17 mouse cellular contexts compared by ENCODE assay signal in genomic region chr14:28413516-28413915, GRCm38 (mm10).
DNase-seq lines count a peak whose midpoint lies in the region; ATAC-seq lines count a peak whose summit lies in the region.
"Had no signal": no experiment of that assay in that cellular context is flagged by ENCODE, and none has a peak within 500 bp of the region (broad histone marks: within the 10 kb centered on the region; RNA-seq: fewer than 3 reads in every experiment).

No protein-coding gene starts in this region.

- WGBS in limb, embryonic 12.5 days, result 72% methylated on average over 7 of the region's 7 CpGs
- 88% methylated on average over 7 of the region's 7 CpGs for WGBS in midbrain, embryonic 16.5 days

- peak overlapping the region; percentile 74 for H3K27ac ChIP-seq in limb, embryonic 12.5 days
- no peak overlapping the region for H3K27ac ChIP-seq in midbrain, embryonic 16.5 days (ENCODE audit: low read length)
- H3K27ac ChIP-seq: embryonic facial prominence, embryonic 15.5 days; forebrain, embryonic 15.5 days; hindbrain, embryonic 13.5 days; hindbrain, postnatal 0 days had no signal

- intact Hi-C loops in heart, postnatal 36 days (cut with DNase I), result no loop called here

- no peaks in the 10 kb centered on the region for H3K36me3 ChIP-seq in limb, embryonic 12.5 days
- no peaks in the 10 kb centered on the region for H3K36me3 ChIP-seq in midbrain, embryonic 16.5 days (ENCODE audit: control insufficient read depth, insufficient read depth, low read length)
- H3K36me3 ChIP-seq: embryonic facial prominence, embryonic 15.5 days; forebrain, embryonic 15.5 days; heart, embryonic 13.5 days; hindbrain, embryonic 13.5 days had no signal

- no peak overlapping the region for H3K4me2 ChIP-seq in limb, embryonic 12.5 days
- no peak overlapping the region for H3K4me2 ChIP-seq in midbrain, embryonic 16.5 days (ENCODE audit: low read length)
- H3K4me2 ChIP-seq: embryonic facial prominence, embryonic 15.5 days; forebrain, embryonic 15.5 days; heart, embryonic 13.5 days; hindbrain, embryonic 13.5 days had no signal

- H3K9ac ChIP-seq in limb, embryonic 12.5 days (replicated peaks), result no peak overlapping the region
- no peak overlapping the region for H3K9ac ChIP-seq in midbrain, embryonic 16.5 days (ENCODE audit: low read depth, low read length)
- H3K9ac ChIP-seq: embryonic facial prominence, embryonic 15.5 days; forebrain, embryonic 15.5 days; heart, embryonic 13.5 days; hindbrain, embryonic 13.5 days had no signal

- H3K27me3 ChIP-seq in limb, embryonic 12.5 days, result no peaks in the 10 kb centered on the region; the same call in 1 of the 2 replicates
- no peaks in the 10 kb centered on the region for H3K27me3 ChIP-seq in midbrain, embryonic 16.5 days (ENCODE audit: control insufficient read depth, insufficient read depth, low read depth, low read length)
- H3K27me3 ChIP-seq: embryonic facial prominence, embryonic 15.5 days; forebrain, embryonic 15.5 days had no signal

- H3K4me1 ChIP-seq in limb, embryonic 12.5 days (replicated peaks), result peaks cover 72% of the 10 kb centered on the region
- peaks cover 6% of the 10 kb centered on the region; the same call in 1 of the 2 replicates for H3K4me1 ChIP-seq in midbrain, embryonic 16.5 days (ENCODE audit: control insufficient read depth, insufficient read depth, low read length)

- ATAC-seq in limb, embryonic 12.5 days (ENCODE audit: insufficient number of reproducible peaks, insufficient read depth, low FRiP score, low TSS enrichment, low read depth), result no peak
- no peak for ATAC-seq in midbrain, embryonic 16.5 days
- ATAC-seq: forebrain, embryonic 15.5 days; hindbrain, postnatal 0 days had no signal

- DNase-seq in heart, adult 11 months, result peak; percentile 66
- DNase-seq in heart, postnatal 36 days, result no peak
- peak; percentile 52 for DNase-seq in right cerebral cortex, adult 18-20 months
- DNase-seq in right cerebral cortex, postnatal 25 days, result no peak
- DNase-seq in lung, adult 18-20 months, result no peak
- DNase-seq: adrenal gland, postnatal 10 days; cerebellum, adult 11-12 months; cerebellum, adult 9-11 months; cerebellum, postnatal 36 days; gastrocnemius, postnatal 14 days had no signal

- no peak overlapping the region for H3K4me3 ChIP-seq in limb, embryonic 12.5 days (replicated peaks)
- no peak overlapping the region for H3K4me3 ChIP-seq in midbrain, embryonic 16.5 days (ENCODE audit: low read depth, low read length)
- H3K4me3 ChIP-seq: embryonic facial prominence, embryonic 15.5 days; forebrain, embryonic 15.5 days; heart, embryonic 13.5 days; hindbrain, embryonic 13.5 days had no signal

- H3K9me3 ChIP-seq in limb, embryonic 12.5 days, result no peaks in the 10 kb centered on the region
- H3K9me3 ChIP-seq in midbrain, embryonic 16.5 days (replicated peaks; ENCODE audit: control insufficient read depth, low read length, poor library complexity, severe bottlenecking), result no peaks in the 10 kb centered on the region
- H3K9me3 ChIP-seq: embryonic facial prominence, embryonic 15.5 days; forebrain, embryonic 15.5 days; heart, embryonic 13.5 days; hindbrain, embryonic 13.5 days had no signal

Comparison
In these comparisons a context has a peak if more than half of its experiments do, and no peak if none do; other contexts are left out.
1. DNase-seq: peak in heart, adult 11 months (single experiment) and right cerebral cortex, adult 18-20 months (single experiment); none in heart, postnatal 36 days (0 of 2), right cerebral cortex, postnatal 25 days (single experiment) and lung, adult 18-20 months (0 of 2).